Mouse (Mus musculus): ENCODE results near the gene Prpf4b.

Gene Prpf4b

GRCm38 (mm10) chr13:34875166-34875710, at the start of gene Prpf4b:
Prpf4b (plus strand) TSS chr13:34875302.
- peak; percentile 82 to 86 for DNase-seq (ENCODE audit: low spot score in 2 of 2)

GRCm38 (mm10) chr13:34826760-34827690, 48.1 kb upstream of the Prpf4b start:
- no peak for DNase-seq (ENCODE audit: low spot score in 2 of 2)

GRCm38 (mm10) chr13:34827988-34828882, 46.9 kb upstream of the Prpf4b start:
- no peak for DNase-seq (ENCODE audit: low spot score in 2 of 2)

GRCm38 (mm10) chr13:34842851-34843250, 32.3 kb upstream of the Prpf4b start:
- no peak for DNase-seq (ENCODE audit: low spot score in 2 of 2)

GRCm38 (mm10) chr13:34850759-34851158, 24.3 kb upstream of the Prpf4b start:
- no peak for DNase-seq (ENCODE audit: low spot score in 2 of 2)

GRCm38 (mm10) chr13:34851191-34851784, 23.8 kb upstream of the Prpf4b start:
- DNase-seq (ENCODE audit: low spot score in 2 of 2), result no peak

- peak in 1 of 2 experiments; percentile 30 for DNase-seq (ENCODE audit: low spot score in 2 of 2)
These were observed 17.6 kb upstream of the Prpf4b start for GRCm38 (mm10) chr13:34857526-34857925.

- DNase-seq (ENCODE audit: low spot score in 2 of 2), result no peak
These were observed 15.7 kb upstream of the Prpf4b start for GRCm38 (mm10) chr13:34859406-34859805.

GRCm38 (mm10) chr13:34861166-34861565, 13.9 kb upstream of the Prpf4b start:
- DNase-seq (ENCODE audit: low spot score in 2 of 2), result peak in 1 of 2 experiments; percentile 43

GRCm38 (mm10) chr13:34864420-34865169, 10.5 kb upstream of the Prpf4b start:
- peak; percentile 43 to 56 for DNase-seq (ENCODE audit: low spot score in 2 of 2)

- peak; percentile 93 to 94 for DNase-seq (ENCODE audit: low spot score in 2 of 2)
These were observed 1.1 kb upstream of the Prpf4b start for GRCm38 (mm10) chr13:34873801-34874681.

GRCm38 (mm10) chr13:34874736-34875135, 366 bp upstream of the Prpf4b start:
- peak; percentile 6 to 11 for DNase-seq (ENCODE audit: low spot score in 2 of 2)

- peak; percentile 58 to 65 for DNase-seq (ENCODE audit: low spot score in 2 of 2)
These were observed 791 bp downstream of the Prpf4b start for GRCm38 (mm10) chr13:34875741-34876445.

GRCm38 (mm10) chr13:34876481-34876880, 1.4 kb downstream of the Prpf4b start:
- DNase-seq (ENCODE audit: low spot score in 2 of 2), result no peak

- DNase-seq (ENCODE audit: low spot score in 2 of 2), result no peak
These were observed 17.8 kb downstream of the Prpf4b start for GRCm38 (mm10) chr13:34892871-34893270.

GRCm38 (mm10) chr13:34914614-34915013, 39.5 kb downstream of the Prpf4b start:
- DNase-seq (ENCODE audit: low spot score in 2 of 2), result peak; percentile 6 to 9

- DNase-seq (ENCODE audit: low spot score in 2 of 2), result no peak
These were observed 41.5 kb downstream of the Prpf4b start for GRCm38 (mm10) chr13:34916520-34917167.

- no peak for DNase-seq (ENCODE audit: low spot score in 2 of 2)
These were observed 49.1 kb downstream of the Prpf4b start, which contains the start of the genes Fam217a and 4933417A18Rik for GRCm38 (mm10) chr13:34924210-34924609. Fam217a (minus strand) TSS chr13:34924310. 4933417A18Rik (plus strand) TSS chr13:34924409.

Data from natural killer cell, adult 2 months (primary cell).